Mouse (Mus musculus) G1E (cell line): Measurements from ENCODE around the gene Tmem217.

Experiments used
- CTCF ChIP-seq: IDR thresholded peaks from 2 replicates; pipeline ENCODE4 v1.5.1; 2012; ENCODE audit warnings: low read depth, low read length, inconsistent platforms, mixed read lengths
- GATA1 ChIP-seq: IDR thresholded peaks from 2 replicates; pipeline ENCODE4 v1.6.1; 2012; ENCODE audit warnings: borderline replicate concordance, low read length, inconsistent platforms, mixed read lengths

DNA sequence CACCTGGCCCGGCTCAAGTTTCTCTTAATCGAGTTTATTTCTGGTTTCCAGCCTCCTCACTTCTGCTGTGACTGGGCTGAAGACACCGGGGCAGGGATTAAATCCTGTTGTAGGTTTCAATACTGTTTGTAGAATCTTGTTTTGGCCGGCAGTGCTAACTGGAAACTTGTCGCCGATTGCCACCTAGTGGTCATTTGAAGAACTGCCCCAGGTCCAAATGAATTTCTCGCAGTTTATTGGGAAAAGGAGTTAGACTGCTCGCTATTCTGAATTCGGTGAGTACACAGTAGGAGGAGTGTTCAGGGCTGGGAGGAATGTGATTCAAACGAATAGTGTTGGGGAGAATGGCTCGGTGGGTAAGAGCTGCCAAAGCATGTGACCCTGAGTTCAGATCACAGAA is 37.8 kb downstream of the Tmem217 start:
- peak; percentile 79 for TF ChIP-seq CTCF
- no peak for TF ChIP-seq GATA1
